Mouse (Mus musculus) layer of hippocampus, adult 8-10 months (tissue): ENCODE measurements at regions not wholly inside any gene's neighbourhood (a gene's known extent, or its start where the extent isn't known, plus 50 kb on each side); places are given as distances from the start of the nearest gene placed in this dataset.

Source experiments
- DNase-seq, 2 experiments: peaks; one replicate each; pipeline ENCODE4 v3.0.0; 2022; ENCODE audit warnings: low spot score in 2 of 2

DNA sequence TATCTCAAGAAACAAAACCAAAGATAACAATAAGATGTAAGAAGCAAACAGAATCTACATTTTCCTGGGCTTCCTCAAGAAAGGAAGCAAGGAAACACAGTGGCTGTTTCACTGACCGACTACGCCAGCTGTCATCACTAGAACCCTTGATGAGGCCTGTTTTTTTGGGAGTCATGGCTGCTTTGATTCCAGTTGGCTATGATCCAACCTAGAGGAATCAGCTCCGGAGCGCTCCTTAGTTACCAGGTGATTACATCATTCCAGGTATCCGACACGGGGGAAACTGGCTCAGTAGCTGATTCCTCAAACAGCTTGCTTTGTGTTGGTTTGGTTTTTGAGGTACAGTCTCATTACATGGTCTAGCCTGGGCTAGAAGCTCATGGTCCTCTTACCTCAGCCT lies 84.1 kb upstream of the Galnt15 start:
- DNase-seq = no peak

GRCm38 (mm10) chr14:31945125-31945524 lies 83.7 kb upstream of the Galnt15 start:
- no peak for DNase-seq

DNA sequence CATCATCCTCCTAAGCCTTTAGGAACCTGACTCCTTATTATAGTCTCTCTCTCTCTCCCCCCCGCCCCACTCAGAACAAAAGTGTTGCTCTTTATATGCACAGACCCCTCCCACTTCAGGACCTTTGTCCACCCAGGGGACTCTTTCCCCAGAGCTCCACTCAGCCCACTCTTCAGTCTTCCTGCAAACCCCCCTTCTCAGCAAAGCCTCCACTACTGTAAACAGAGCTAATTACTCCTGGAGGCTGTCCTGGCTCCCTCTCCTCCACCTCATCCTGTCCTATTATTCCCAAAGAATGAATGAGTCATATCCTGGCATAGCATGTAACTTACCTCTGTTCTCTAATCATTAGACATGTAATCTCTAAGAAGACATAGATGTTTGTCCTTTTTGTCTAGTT lies 82.8 kb upstream of the Galnt15 start:
- no peak for DNase-seq

DNA sequence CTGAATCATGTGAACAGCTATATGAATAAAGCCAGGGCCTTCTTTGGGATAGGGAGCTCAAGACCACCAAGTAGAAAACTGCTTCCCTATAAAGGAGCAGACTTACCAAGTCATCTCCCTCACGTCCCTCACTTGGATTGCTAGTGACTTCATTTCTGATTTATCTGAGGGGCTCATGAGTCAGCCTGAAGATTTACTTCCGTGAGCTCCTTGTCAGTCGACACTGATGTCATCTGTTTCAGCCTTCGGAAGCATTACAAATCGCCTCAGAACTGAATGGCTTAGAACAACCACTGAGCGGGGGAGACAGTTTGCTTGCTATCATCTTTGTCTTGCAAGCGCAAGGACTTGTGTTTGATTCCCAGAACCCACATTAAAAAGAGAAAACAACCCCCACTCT lies 81.5 kb upstream of the Galnt15 start:
- DNase-seq = no peak

DNA sequence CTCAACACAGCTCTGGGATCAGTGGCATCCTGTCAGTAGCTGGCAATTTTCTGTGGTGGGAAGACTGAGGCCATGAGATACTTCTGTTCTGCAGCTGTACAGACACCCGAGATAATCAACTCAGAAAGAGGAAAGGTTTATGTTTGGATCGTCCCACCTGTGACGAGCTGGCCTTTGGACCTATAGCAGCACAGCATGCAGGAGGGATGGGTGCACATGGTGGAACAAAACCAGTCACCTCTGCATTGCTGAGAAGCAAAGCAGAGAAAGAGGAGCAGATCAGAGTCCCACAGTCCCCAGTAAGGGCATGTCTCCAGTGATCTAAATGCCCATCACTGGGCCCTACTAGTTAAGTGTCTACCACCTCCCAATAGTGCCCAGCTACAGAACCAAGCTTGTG lies 76.9 kb upstream of the Galnt15 start:
- no peak for DNase-seq

DNA sequence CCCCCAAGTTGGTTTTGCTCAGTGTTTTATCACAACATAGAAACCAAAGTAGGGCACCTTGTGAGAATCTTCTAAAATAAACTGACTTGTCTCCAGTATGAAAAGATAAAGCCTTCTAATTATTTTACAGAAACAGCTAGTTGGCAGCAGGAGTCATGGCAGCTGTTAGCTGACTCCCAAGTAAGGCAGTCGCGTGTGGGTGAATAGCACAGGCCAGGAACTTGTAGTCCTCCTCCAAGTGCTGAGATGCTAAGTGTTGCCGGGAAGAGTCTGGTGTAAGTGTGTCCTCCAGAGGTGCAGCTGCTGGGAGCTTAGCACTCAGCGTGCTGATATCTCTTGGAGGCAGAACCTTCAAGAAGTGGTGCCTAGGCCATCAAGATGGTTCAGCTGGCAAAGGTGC lies 75.0 kb upstream of the Galnt15 start:
- DNase-seq = peak; percentile 46 to 47

GRCm38 (mm10) chr14:31954945-31955344 lies 73.8 kb upstream of the Galnt15 start:
- DNase-seq = peak; percentile 71 to 91

DNA sequence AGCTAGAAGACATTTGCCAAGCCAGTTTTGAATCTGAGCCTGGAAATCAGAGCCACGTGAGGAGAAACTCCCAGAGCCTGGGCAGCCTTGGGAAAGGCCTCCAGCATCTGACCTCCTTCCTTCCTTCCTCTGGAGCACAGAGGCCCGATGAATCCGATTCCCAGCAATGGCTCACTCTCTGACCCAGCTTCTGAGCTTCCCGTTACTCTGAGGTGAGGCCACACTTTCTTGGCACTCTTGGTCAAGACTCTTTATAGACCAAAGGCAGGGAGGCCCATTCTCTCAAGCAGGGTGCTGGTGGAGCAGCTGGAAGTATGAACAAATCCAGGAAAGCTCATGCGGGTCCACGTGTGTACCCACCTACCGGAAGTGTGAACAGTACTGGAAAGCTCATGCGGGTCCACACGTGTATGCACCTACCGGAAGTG lies 71.6 kb upstream of the Galnt15 start:
- DNase-seq = no peak

- no peak for DNase-seq
Observed at GRCm38 (mm10) chr14:31960201-31960854, 68.5 kb upstream of the Galnt15 start.

GRCm38 (mm10) chr14:31961442-31961841 lies 67.3 kb upstream of the Galnt15 start:
- DNase-seq = no peak

DNA sequence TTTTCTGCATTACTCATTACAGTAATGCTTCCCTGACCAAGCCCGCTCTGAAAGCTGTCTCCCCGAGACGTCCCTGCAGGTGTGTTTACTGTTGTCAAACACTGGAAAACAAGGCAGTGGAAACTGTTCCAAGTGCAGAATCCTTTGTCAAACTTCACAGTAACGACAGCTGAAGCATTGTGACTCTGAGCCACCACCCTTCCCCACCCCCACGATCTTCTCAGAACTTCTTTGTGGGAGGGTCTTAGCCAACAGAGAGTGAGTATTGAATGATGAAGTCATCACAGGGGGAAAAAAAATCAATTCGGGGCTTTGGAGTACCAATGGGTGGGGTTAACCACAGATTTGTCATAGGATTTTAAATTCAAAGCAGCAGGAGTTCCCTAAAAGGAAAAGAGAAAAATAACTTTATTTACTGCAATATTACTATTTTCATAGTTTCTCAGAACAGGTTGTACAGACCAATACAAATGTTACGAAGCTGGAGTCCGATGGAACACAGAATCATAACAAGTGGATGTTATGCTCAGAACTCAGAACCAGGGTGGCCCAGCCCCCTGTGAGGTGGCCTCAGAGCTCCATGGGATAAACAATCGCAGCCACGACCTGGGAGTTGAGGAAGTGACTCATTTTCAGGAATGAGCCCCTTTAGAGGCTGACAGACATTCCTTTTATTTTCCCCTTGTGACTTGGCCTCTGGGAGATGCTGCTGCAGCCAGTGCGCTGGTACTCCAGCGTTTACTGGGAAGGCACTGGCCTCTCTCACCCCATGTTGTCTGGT lies 65.5 kb upstream of the Galnt15 start:
- no peak for DNase-seq

DNA sequence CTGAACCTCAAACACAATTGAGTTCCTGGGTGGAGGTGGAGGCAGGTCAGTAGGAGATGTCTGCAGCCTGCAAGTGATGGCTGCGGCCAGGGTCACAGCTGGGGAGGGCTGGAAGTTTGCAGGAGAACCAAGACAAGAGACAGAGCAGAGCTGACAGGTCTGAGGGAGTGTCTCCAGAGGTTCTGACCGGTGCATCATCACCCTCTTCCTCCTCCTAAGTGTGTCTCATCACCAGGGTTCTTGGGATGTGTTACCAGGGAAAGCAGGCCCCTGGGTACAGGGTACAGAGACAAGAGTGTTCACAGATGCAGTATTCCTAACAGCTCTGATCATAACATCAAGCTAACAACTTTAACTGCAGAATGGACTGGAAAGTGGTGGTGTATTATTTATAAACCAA lies 64.7 kb upstream of the Galnt15 start:
- DNase-seq = no peak

DNA sequence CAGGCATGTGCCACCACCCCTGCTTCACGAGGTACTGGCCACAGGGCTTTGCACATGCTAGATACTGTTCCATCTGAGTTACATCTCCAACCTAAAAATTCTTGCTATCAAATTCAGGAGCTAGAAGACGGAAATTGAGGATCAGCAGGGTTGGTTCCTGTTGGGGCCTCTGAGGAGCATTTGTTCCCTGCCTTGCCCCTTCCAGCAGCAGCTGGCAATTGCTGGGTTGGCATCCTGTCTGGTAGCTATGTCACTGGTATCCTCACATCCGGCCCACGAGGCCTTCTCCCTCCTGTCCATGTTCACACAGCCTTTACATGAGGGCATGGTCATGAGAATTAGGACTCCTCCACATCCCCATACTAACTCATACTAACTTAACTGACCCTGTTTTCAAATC lies 64.0 kb upstream of the Galnt15 start:
- DNase-seq = no peak

GRCm38 (mm10) chr14:31969531-31969930 lies 59.3 kb upstream of the Galnt15 start:
- no peak for DNase-seq

DNA sequence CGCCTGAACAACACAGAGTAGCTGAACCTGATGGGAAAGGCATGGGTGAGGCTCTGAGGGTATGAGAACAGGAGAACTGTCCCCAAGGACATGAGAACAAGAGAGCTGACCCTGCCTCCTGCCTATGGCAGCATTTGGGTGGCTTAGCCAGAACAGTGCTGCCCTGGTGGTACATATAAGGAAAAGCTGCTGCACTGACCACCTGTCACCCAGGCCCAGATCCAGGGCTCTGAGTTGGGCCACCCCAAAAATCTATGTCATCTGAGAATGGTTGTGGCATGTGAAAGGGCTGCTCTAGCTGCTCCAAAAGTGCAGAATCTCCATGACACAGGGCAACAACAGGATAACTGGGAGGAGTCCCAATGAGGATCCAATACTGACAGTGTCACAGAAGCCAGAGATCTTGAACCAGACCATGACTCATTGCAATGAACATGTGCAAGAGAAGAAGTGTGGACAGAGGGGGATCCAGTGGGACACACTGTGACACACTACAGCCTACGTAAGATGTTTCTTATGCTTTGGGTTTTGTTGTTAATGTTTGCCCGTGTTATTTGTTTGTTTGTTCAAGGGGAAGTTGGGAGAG lies 58.5 kb upstream of the Galnt15 start:
- no peak for DNase-seq

- no peak for DNase-seq
Observed at GRCm38 (mm10) chr14:31970851-31971250, 57.9 kb upstream of the Galnt15 start.

GRCm38 (mm10) chr14:31973702-31974101 lies 55.1 kb upstream of the Galnt15 start:
- DNase-seq = no peak

GRCm38 (mm10) chr14:31978196-31978595 lies 50.6 kb upstream of the Galnt15 start:
- no peak for DNase-seq

- no peak for DNase-seq
Observed at GRCm38 (mm10) chr14:31978690-31979089, 50.1 kb upstream of the Galnt15 start.
